Mouse (Mus musculus): ENCODE measurements around the gene Mpig6b.

GRCm38 (mm10) chr17:35096597-35096996, 30.6 kb upstream of the Mpig6b start:
- TF ChIP-seq GATA1 (IDR thresholded peaks at IDR 0.05; ENCODE audit: borderline replicate concordance, low read length) (no peak), FLI1 (IDR thresholded peaks at IDR 0.05; ENCODE audit: low read length) (no peak)

Measured in megakaryocyte, embryonic 14.5 days (primary cell).